Mouse (Mus musculus) bone marrow macrophage, adult 2 months (primary cell): ENCODE measurements around the gene Ncoa7.

Experiments
- CTCF ChIP-seq: IDR thresholded peaks from 2 replicates; pipeline ENCODE4 v1.5.1; 2012; ENCODE audit warnings: low read depth, mild to moderate bottlenecking, low read length, moderate library complexity
- POLR2A ChIP-seq: IDR thresholded peaks from 2 replicates; pipeline ENCODE4 v1.6.1; 2012; ENCODE audit warnings: mild to moderate bottlenecking, low read depth, low read length, borderline replicate concordance

DNA sequence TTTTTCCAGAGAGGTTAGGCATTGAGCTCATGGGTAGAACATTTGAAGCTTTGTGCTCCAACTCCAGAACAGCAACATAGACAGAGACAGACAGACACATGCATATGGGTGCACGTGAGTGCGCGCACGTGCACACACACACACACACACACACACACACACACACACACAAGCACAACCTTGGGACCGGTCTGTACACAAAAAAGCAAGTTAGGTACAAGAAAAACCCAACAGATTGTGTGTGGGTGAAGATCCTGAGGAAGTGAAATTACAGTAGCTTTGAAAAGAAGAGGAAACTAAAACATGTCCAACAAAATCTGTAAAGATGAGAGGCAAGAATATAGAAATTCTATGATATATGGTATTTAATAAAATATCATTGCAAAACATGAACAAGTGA is 13.6 kb downstream of the Ncoa7 start:
- no peak for TF ChIP-seq POLR2A
- no peak for TF ChIP-seq CTCF
